ENCODE assay signal across 16 mouse cellular contexts in genomic region chr15:27535681-27536080, GRCm38 (mm10).
"Had no signal": no experiment of that assay in that cellular context is flagged by ENCODE, and none has a peak within 500 bp of the region (broad histone marks: within the 10 kb centered on the region; RNA-seq: fewer than 3 reads in every experiment).

No protein-coding gene starts in this region.

- DNase-seq: kidney, adult 2 months; kidney, postnatal 10 days; kidney, postnatal 36 days; liver, embryonic 13.5 days; lung, adult 2 months; lung, postnatal 14 days; lung, postnatal 4 days; midbrain, embryonic 14.5 days; right cerebral cortex, postnatal 14 days; right cerebral cortex, postnatal 4 days; thymus, adult 2 months; thymus, postnatal 14 days; thymus, postnatal 4 days had no signal

- H3K4me3 ChIP-seq: limb, embryonic 12.5 days; limb, embryonic 15.5 days; liver, embryonic 13.5 days had no signal

- H3K27ac ChIP-seq: limb, embryonic 12.5 days; limb, embryonic 15.5 days; liver, embryonic 13.5 days; stomach, postnatal 0 days had no signal
